Mouse (Mus musculus) myocyte (in vitro differentiated cells): ENCODE measurements at regions not wholly inside any gene's neighbourhood (a gene's known extent, or its start where the extent isn't known, plus 50 kb on each side); places are given as distances from the start of the nearest gene placed in this dataset.

Experiments used
- H3K27me3 ChIP-seq: one replicate; pipeline ENCODE4 v1.6.1; 2011; ENCODE audit not compliant: control insufficient read depth, insufficient read depth, insufficient read length
- H3K36me3 ChIP-seq: one replicate; pipeline ENCODE4 v1.6.1; 2011; ENCODE audit not compliant: control insufficient read depth, insufficient read depth
- H3K4me2 ChIP-seq: one replicate; pipeline ENCODE4 v1.6.1; 2011; ENCODE audit warnings: low read depth, control low read depth
- H3K4me3 ChIP-seq: one replicate; pipeline ENCODE4 v1.5.1; 2011; ENCODE audit warnings: mild to moderate bottlenecking, control low read depth, moderate library complexity
- H3K79me2 ChIP-seq: one replicate; pipeline ENCODE4 v1.6.1; 2011; ENCODE audit not compliant: control insufficient read depth, insufficient read depth
- H3ac ChIP-seq: one replicate; pipeline ENCODE4 v1.6.1; 2011; ENCODE audit not compliant: control insufficient read depth, insufficient read length
- CEBPB ChIP-seq: IDR thresholded peaks from 2 replicates; pipeline ENCODE4 v1.6.1; 2011; ENCODE audit warnings: mild to moderate bottlenecking, moderate library complexity; ENCODE audit not compliant: poor library complexity, insufficient read depth, severe bottlenecking
- E2F4 ChIP-seq: IDR thresholded peaks from one replicate; pipeline ENCODE4 v1.6.1; 2011; ENCODE audit warnings: mild to moderate bottlenecking, control low read depth, moderate library complexity; ENCODE audit not compliant: insufficient read depth
- MAX ChIP-seq: IDR thresholded peaks from one replicate; pipeline ENCODE4 v1.6.1; 2011; ENCODE audit warnings: low read depth, mild to moderate bottlenecking, control low read depth
- MYOD1 ChIP-seq, 3 experiments: IDR thresholded peaks; one replicate each; pipeline ENCODE4 v1.6.1; 2011; ENCODE audit warnings: control low read depth in 2 of 3, low read depth in 2 of 3, mild to moderate bottlenecking in 2 of 3, moderate library complexity in 1 of 3; ENCODE audit not compliant: insufficient read length in 2 of 3, control insufficient read depth in 1 of 3
- MYOG ChIP-seq, 3 experiments: IDR thresholded peaks; one replicate each; pipeline ENCODE4 v1.6.1; 2011; ENCODE audit warnings: control low read depth in 2 of 3, low read depth in 2 of 3, mild to moderate bottlenecking in 2 of 3; ENCODE audit not compliant: insufficient read length in 2 of 3, control insufficient read depth in 1 of 3, insufficient read depth in 1 of 3
- POLR2A ChIP-seq: IDR thresholded peaks from one replicate; pipeline ENCODE4 v1.6.1; 2011; ENCODE audit warnings: low read depth, mild to moderate bottlenecking, control low read depth, moderate library complexity; ENCODE audit not compliant: insufficient read length
- POLR2AphosphoS2 ChIP-seq: IDR thresholded peaks from one replicate; pipeline ENCODE4 v1.6.1; 2011; ENCODE audit warnings: low read depth, control low read depth; ENCODE audit not compliant: insufficient read length
- REST ChIP-seq: IDR thresholded peaks from one replicate; pipeline ENCODE4 v1.6.1; 2011; ENCODE audit warnings: mild to moderate bottlenecking, control low read depth, moderate library complexity; ENCODE audit not compliant: insufficient read depth, insufficient read length
- SRF ChIP-seq: IDR thresholded peaks from one replicate; pipeline ENCODE4 v1.6.1; 2011; ENCODE audit warnings: low read depth; ENCODE audit not compliant: control insufficient read depth, insufficient read length
- TCF12 ChIP-seq: IDR thresholded peaks from one replicate; pipeline ENCODE4 v1.6.1; 2011; ENCODE audit warnings: mild to moderate bottlenecking, control low read depth; ENCODE audit not compliant: poor library complexity, insufficient read depth, severe bottlenecking
- TCF3 ChIP-seq: IDR thresholded peaks from one replicate; pipeline ENCODE4 v1.6.1; 2011; ENCODE audit warnings: low read depth, control low read depth; ENCODE audit not compliant: insufficient read length
- USF1 ChIP-seq: IDR thresholded peaks from one replicate; pipeline ENCODE4 v1.6.1; 2011; ENCODE audit warnings: low read depth, mild to moderate bottlenecking, control low read depth, moderate library complexity

- Histone ChIP-seq H3K79me2 (no peaks in the 10 kb centered on the region), H3K4me2 (no peak overlapping the region), H3K36me3 (no peaks in the 10 kb centered on the region), H3ac (no peak overlapping the region), H3K27me3 (no peaks in the 10 kb centered on the region), H3K4me3 (no peak overlapping the region)
- no peak for TF ChIP-seq MYOG (IDR thresholded peaks at IDR 0.05; ENCODE audit: control insufficient read depth in 1 of 3, insufficient read depth in 1 of 3, insufficient read length in 2 of 3, low read depth in 2 of 3)
- TF ChIP-seq REST = no peak
- no peak for TF ChIP-seq E2F4
- TF ChIP-seq USF1 = no peak
- TF ChIP-seq SRF = no peak
- TF ChIP-seq MAX = no peak
- no peak for TF ChIP-seq MYOD1 (IDR thresholded peaks at IDR 0.05; ENCODE audit: control insufficient read depth in 1 of 3, insufficient read length in 2 of 3, low read depth in 2 of 3)
- no peak for TF ChIP-seq TCF12
Measured at GRCm38 (mm10) chr15:74455921-74456674, 180.1 kb downstream of the Mroh4 start.

DNA sequence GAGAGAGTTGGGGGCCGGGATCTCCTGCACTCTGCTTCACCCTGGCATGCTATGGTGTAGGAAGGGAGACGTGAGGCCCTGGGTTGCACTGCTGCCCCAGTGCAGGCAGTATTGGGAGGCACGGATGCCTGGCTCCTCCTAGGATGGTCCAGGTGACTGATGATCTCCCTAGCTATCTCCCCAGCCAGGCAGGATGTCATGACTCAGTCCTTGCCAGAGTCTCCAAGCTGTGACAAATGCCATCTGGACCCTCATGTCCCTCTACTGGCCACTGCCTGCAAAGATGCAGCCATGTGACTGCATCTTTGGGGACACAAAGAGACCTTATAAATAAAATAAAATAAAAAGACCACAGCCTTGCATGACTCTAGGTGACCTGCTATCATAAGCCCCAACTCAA, 181.6 kb downstream of the Mroh4 start:
- H3K36me3 ChIP-seq = no peaks in the 10 kb centered on the region
- H3K4me2 ChIP-seq = no peak overlapping the region
- H3K4me3 ChIP-seq = no peak overlapping the region
- H3K27me3 ChIP-seq = no peaks in the 10 kb centered on the region
- H3ac ChIP-seq = no peak overlapping the region
- no peak for TF ChIP-seq POLR2AphosphoS2
- TF ChIP-seq USF1 = no peak
- no peak for TF ChIP-seq MYOG (IDR thresholded peaks at IDR 0.05; ENCODE audit: control insufficient read depth in 1 of 3, insufficient read depth in 1 of 3, insufficient read length in 2 of 3, low read depth in 2 of 3)
- TF ChIP-seq POLR2A = no peak
- TF ChIP-seq REST = no peak
- no peak for TF ChIP-seq TCF12
- TF ChIP-seq MAX = no peak
- TF ChIP-seq E2F4 = no peak
- TF ChIP-seq SRF = no peak
- no peak for TF ChIP-seq TCF3
- no peak for TF ChIP-seq CEBPB
- no peak for TF ChIP-seq MYOD1 (IDR thresholded peaks at IDR 0.05; ENCODE audit: control insufficient read depth in 1 of 3, insufficient read length in 2 of 3, low read depth in 2 of 3)
- H3K79me2 ChIP-seq = no peaks in the 10 kb centered on the region

DNA sequence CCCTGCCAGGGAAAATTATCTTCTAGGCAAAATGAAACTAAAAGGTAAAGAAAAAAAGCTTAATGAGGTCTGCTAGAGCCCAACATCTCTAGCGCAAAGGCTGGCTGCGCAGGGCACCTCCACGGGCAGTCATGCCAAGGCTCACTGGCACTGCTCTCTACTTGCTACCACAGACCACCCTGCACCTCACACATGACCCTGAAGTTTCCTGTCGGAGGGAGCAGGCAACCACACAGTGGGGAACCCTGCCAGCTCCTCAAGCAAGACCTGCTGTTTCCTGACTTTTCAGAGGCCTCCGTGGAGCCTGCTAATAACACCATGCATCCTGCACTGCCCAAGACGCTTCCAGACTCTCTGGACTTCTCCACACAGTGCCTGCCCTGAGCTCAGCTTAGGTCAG, 182.3 kb downstream of the Mroh4 start:
- no peaks in the 10 kb centered on the region for H3K27me3 ChIP-seq
- H3K36me3 ChIP-seq = no peaks in the 10 kb centered on the region
- H3K4me2 ChIP-seq = no peak overlapping the region
- H3K79me2 ChIP-seq = no peaks in the 10 kb centered on the region
- H3K4me3 ChIP-seq = no peak overlapping the region
- TF ChIP-seq USF1 (no peak), MAX (no peak), SRF (no peak), POLR2AphosphoS2 (no peak), MYOG (IDR thresholded peaks at IDR 0.05; ENCODE audit: control insufficient read depth in 1 of 3, insufficient read depth in 1 of 3, insufficient read length in 2 of 3, low read depth in 2 of 3) (no peak), TCF12 (no peak), REST (no peak), MYOD1 (IDR thresholded peaks at IDR 0.05; ENCODE audit: control insufficient read depth in 1 of 3, insufficient read length in 2 of 3, low read depth in 2 of 3) (no peak), POLR2A (no peak), CEBPB (no peak), E2F4 (no peak), TCF3 (no peak)
- H3ac ChIP-seq = no peak overlapping the region

- no peak overlapping the region for H3K4me3 ChIP-seq
- no peak overlapping the region for H3K4me2 ChIP-seq
- TF ChIP-seq SRF = no peak
- TF ChIP-seq MYOD1 (IDR thresholded peaks at IDR 0.05; ENCODE audit: control insufficient read depth in 1 of 3, insufficient read length in 2 of 3, low read depth in 2 of 3) = no peak
- no peak for TF ChIP-seq TCF3
- no peak for TF ChIP-seq REST
- TF ChIP-seq MAX = no peak
- no peak for TF ChIP-seq POLR2AphosphoS2
- TF ChIP-seq E2F4 = no peak
- TF ChIP-seq MYOG (IDR thresholded peaks at IDR 0.05; ENCODE audit: control insufficient read depth in 1 of 3, insufficient read depth in 1 of 3, insufficient read length in 2 of 3, low read depth in 2 of 3) = no peak
- TF ChIP-seq POLR2A = no peak
- no peak for TF ChIP-seq TCF12
- no peak for TF ChIP-seq CEBPB
- no peak for TF ChIP-seq USF1
Measured at GRCm38 (mm10) chr15:74452426-74452825, 183.7 kb downstream of the Mroh4 start.

More at GRCm38 (mm10) chr15:74452426-74452825, 183.7 kb downstream of the Mroh4 start:
- Histone ChIP-seq H3ac (no peak overlapping the region), H3K36me3 (no peaks in the 10 kb centered on the region), H3K79me2 (no peaks in the 10 kb centered on the region), H3K27me3 (no peaks in the 10 kb centered on the region)
